In genomic region chr13:32479118-32479818, GRCm38 (mm10) we compare ENCODE assay signal across 10 mouse cellular contexts.
DNase-seq lines count a peak whose midpoint lies in the region; ATAC-seq and TF ChIP-seq lines count a peak whose summit lies in the region.
"Had no signal": no experiment of that assay in that cellular context is flagged by ENCODE, and none has a peak within 500 bp of the region (broad histone marks: within the 10 kb centered on the region; RNA-seq: fewer than 3 reads in every experiment).

No protein-coding gene starts in this region.

- H3K4me3 ChIP-seq in embryonic facial prominence, embryonic 10.5 days = no peak overlapping the region
- no peak overlapping the region for H3K4me3 ChIP-seq in midbrain, postnatal 0 days (ENCODE audit: low read depth, low read length)
- H3K4me3 ChIP-seq: intestine, embryonic 15.5 days had no signal

- no peak for TF ChIP-seq CTCF in midbrain, postnatal 0 days (IDR thresholded peaks at IDR 0.05)

- no peaks in the 10 kb centered on the region for H3K36me3 ChIP-seq in embryonic facial prominence, embryonic 10.5 days (replicated peaks)
- H3K36me3 ChIP-seq in midbrain, postnatal 0 days (ENCODE audit: insufficient read depth, low read length) = no peaks in the 10 kb centered on the region
- H3K36me3 ChIP-seq: intestine, embryonic 15.5 days had no signal

- no peak overlapping the region for H3K9ac ChIP-seq in midbrain, postnatal 0 days (replicated peaks; ENCODE audit: low read length, poor library complexity, severe bottlenecking)
- H3K9ac ChIP-seq: intestine, embryonic 15.5 days had no signal

- intact Hi-C loops in left cerebral cortex, postnatal 14 days (cut with DNase I) = no loop called here
- intact Hi-C loops in heart, postnatal 10 days (cut with DNase I) = no loop called here

- H3K4me2 ChIP-seq in midbrain, postnatal 0 days (ENCODE audit: low read depth, low read length, poor library complexity, severe bottlenecking) = no peak overlapping the region
- H3K4me2 ChIP-seq: intestine, embryonic 15.5 days had no signal

- peak; percentile 28 to 31 for DNase-seq in left cerebral cortex, postnatal 14 days (ENCODE audit: low spot score in 2 of 2)
- DNase-seq in left cerebral cortex, adult 11 months (ENCODE audit: low spot score) = no peak
- peak; percentile 23 for DNase-seq in embryonic facial prominence, embryonic 10.5 days (ENCODE audit: low spot score)
- DNase-seq in heart, postnatal 10 days = peak; percentile 68 to 69
- DNase-seq in midbrain, postnatal 0 days (ENCODE audit: low spot score) = no peak
- DNase-seq in liver = no peak
- DNase-seq: lung, postnatal 36 days had no signal

- 0 out of 2 replicates have a peak overlapping the region, but pooled peaks have one; percentile 14 for H3K27ac ChIP-seq in embryonic facial prominence, embryonic 10.5 days (replicated peaks)
- no peak overlapping the region for H3K27ac ChIP-seq in midbrain, postnatal 0 days (ENCODE audit: low read depth, low read length)
- H3K27ac ChIP-seq: intestine, embryonic 15.5 days had no signal

- H3K9me3 ChIP-seq in embryonic facial prominence, embryonic 10.5 days = no peaks in the 10 kb centered on the region
- no peaks in the 10 kb centered on the region for H3K9me3 ChIP-seq in midbrain, postnatal 0 days (ENCODE audit: low read length)
- H3K9me3 ChIP-seq: intestine, embryonic 15.5 days had no signal

- 0 out of 2 replicates have a peak, but pooled peaks have one; percentile 23 for ATAC-seq in megakaryocyte progenitor cell, adult 5-6 weeks (replicated peaks; ENCODE audit: poor library complexity)
- ATAC-seq in midbrain, postnatal 0 days (ENCODE audit: low FRiP score) = no peak
- ATAC-seq in frontal cortex, adult (ENCODE audit: low TSS enrichment) = no peak
- ATAC-seq: intestine, embryonic 15.5 days had no signal

- H3K27me3 ChIP-seq in embryonic facial prominence, embryonic 10.5 days (replicated peaks; ENCODE audit: low read depth, poor library complexity, severe bottlenecking) = no peaks in the 10 kb centered on the region
- no peaks in the 10 kb centered on the region for H3K27me3 ChIP-seq in midbrain, postnatal 0 days (ENCODE audit: insufficient read depth, low read length)
- H3K27me3 ChIP-seq: intestine, embryonic 15.5 days had no signal

- H3K4me1 ChIP-seq in embryonic facial prominence, embryonic 10.5 days = peaks cover 32% of the 10 kb centered on the region
- no peaks in the 10 kb centered on the region for H3K4me1 ChIP-seq in midbrain, postnatal 0 days (ENCODE audit: insufficient read depth, low read length)
- H3K4me1 ChIP-seq: intestine, embryonic 15.5 days had no signal

- 74% methylated on average over 8 of the region's 8 CpGs for WGBS in embryonic facial prominence, embryonic 10.5 days
- WGBS in midbrain, postnatal 0 days = 80% methylated on average over 8 of the region's 8 CpGs

Comparison
In these comparisons a context has a peak if more than half of its experiments do, and no peak if none do; other contexts are left out.
1. DNase-seq: peak in left cerebral cortex, postnatal 14 days (2 of 2), embryonic facial prominence, embryonic 10.5 days (single experiment) and heart, postnatal 10 days (2 of 2); none in left cerebral cortex, adult 11 months (single experiment), midbrain, postnatal 0 days (single experiment) and liver (single experiment).